Mouse (Mus musculus): ENCODE measurements at regions not wholly inside any gene's neighbourhood (a gene's known extent, or its start where the extent isn't known, plus 50 kb on each side); places are given as distances from the start of the nearest gene placed in this dataset.

- TF ChIP-seq ZMIZ1 (IDR thresholded peaks at IDR 0.05; ENCODE audit: low read depth, low read length) (no peak), CTCF (IDR thresholded peaks at IDR 0.05 in 2 of 3, conservative IDR thresholded peaks at IDR 0.05 in 1 of 3; ENCODE audit: control insufficient read depth in 1 of 3, insufficient read depth in 1 of 3, low read depth in 2 of 3, low read length in 3 of 3, poor library complexity in 1 of 3, severe bottlenecking in 1 of 3) (no peak), POLR2A (IDR thresholded peaks at IDR 0.05; ENCODE audit: control insufficient read depth in 1 of 2, insufficient read depth in 1 of 2, low read depth in 1 of 2, low read length in 2 of 2, poor library complexity in 1 of 2) (no peak), ZNF384 (IDR thresholded peaks at IDR 0.05; ENCODE audit: low read depth, low read length) (no peak), SIN3A (IDR thresholded peaks at IDR 0.05; ENCODE audit: low read length) (no peak), EP300 (IDR thresholded peaks at IDR 0.05; ENCODE audit: low read depth in 1 of 2, low read length in 2 of 2) (no peak), SMC3 (IDR thresholded peaks at IDR 0.05; ENCODE audit: low read depth, low read length) (no peak), JUND (IDR thresholded peaks at IDR 0.05; ENCODE audit: low read depth, low read length) (no peak)
Observed at GRCm38 (mm10) chr14:105501792-105502632, 243.6 kb downstream of the Ndfip2 start.
